Mouse (Mus musculus): ENCODE results near the gene Ccdc142.

The Ccdc142 gene

DNA sequence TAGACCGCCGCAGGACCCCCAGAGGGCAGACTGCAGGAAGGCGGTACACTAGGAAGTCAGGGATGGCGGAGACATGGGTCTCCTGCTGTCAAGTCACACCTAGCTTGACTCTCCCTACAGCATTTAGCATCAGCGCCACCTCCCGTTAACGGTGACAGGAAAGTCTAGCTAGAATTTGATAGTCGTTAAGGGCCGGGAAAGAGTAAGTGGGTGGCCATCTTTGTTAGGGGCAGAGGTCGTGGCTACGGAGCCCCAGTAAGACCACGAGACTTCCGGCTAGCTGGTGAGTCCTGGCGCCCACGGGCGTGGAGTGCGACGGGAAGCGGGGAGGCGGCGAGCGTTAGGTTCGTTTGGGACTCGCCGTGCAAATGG, at the start of gene Ccdc142, which contains the start of gene Gm42688:
Ccdc142 (plus strand) TSS at position 286 of the 372 bp plus-strand sequence.
Gm42688 (plus strand) TSS at position 302 of the 372 bp plus-strand sequence.
- peak; percentile 94 for DNase-seq (ENCODE audit: low spot score)

GRCm38 (mm10) chr6:83053136-83053960, 48.1 kb upstream of the Ccdc142 start:
- DNase-seq (ENCODE audit: low spot score) = peak; percentile 48

- DNase-seq (ENCODE audit: low spot score) = peak; percentile 98
Observed at GRCm38 (mm10) chr6:83054074-83054851, 47.1 kb upstream of the Ccdc142 start, which contains the start of gene Aup1. Aup1 (plus strand) TSS chr6:83054521.

- no peak for DNase-seq (ENCODE audit: low spot score)
Observed at GRCm38 (mm10) chr6:83054871-83055431, 46.5 kb upstream of the Ccdc142 start, which contains the start of gene Htra2. Htra2 (minus strand) TSS chr6:83055273.

- DNase-seq (ENCODE audit: low spot score) = no peak
Observed at GRCm38 (mm10) chr6:83057790-83058189, 43.6 kb upstream of the Ccdc142 start, which contains the start of gene Dqx1. Dqx1 (plus strand) TSS chr6:83057844.

- DNase-seq (ENCODE audit: low spot score) = no peak
Observed at GRCm38 (mm10) chr6:83058725-83059124, 42.7 kb upstream of the Ccdc142 start.

DNA sequence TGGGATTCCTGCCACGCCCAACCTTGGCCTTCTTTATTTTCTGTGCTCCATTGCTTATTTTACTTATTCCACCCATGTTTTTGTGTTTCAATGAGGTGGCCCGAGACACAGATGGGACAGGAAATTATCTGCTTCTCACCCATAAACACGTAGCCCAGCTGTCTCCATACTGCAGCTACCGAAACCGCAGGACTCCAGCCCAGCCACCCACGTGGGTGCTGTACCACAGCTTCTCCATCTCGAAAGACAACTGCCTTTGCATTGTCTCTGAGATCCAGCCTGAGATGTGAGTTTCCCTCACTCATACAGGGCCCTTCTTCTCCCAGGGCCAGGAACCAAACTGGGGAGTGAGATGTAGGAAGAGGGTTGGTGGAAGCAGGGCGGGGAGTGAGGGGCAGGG, 35.4 kb upstream of the Ccdc142 start:
- DNase-seq (ENCODE audit: low spot score) = no peak

- DNase-seq (ENCODE audit: low spot score) = no peak
Observed at GRCm38 (mm10) chr6:83066441-83066840, 35.0 kb upstream of the Ccdc142 start.

DNA sequence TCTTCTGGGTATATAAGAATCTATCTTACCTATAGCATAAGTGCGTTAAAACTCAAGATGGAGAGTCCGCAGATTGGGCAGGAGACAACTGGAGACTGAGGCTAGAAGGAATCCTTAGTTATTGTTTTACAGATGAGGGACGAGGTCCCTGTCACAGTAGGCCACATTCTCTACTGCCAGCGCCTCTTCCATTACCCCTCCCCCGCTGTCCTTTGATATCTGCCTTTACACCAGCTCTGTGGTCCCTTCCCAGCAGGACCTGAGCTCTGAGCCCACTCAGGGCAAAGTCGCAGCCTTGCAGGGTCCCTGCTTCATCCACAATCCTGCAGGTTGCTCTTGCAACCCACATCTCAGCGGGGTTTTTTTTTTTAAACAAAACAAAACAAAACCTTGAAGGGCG, 33.2 kb upstream of the Ccdc142 start:
- no peak for DNase-seq (ENCODE audit: low spot score)

DNA sequence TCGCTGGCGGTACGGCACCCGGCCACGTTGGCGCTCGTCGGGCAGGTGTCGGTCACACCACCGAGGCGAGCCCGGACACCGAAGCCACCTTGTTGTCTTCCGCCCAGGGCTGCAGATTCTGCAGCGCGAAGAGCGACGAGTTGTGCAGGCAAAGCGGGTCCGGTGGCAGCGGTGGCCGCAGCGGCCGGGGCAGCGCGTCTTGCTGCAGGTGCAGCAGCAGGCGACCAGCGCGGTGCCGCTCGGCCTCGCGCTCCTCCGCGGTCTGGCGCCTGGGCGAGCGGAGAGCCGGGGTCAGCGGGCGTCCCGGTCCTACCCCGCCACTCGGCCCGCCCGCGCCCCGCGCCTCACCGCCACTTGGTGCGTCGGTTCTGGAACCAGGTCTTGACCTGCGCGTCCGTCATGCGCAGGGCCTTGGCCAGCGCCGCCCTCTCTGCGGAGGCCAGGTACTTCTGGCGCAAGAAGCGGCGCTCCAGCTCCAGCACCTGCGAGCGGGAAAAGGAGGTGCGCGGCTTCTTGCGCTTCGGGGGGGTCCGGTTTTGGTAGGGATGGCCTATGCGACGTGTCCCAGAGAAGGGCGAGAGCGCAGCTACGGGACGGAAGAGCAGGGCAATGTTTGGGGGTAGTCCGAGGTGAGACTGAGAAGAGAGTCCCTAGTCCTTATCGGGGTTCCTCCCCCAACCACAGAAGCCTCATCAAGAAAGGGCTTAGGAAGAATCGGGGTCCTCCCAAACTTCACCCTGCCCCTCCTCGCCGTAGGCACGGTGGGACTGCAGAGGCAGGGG, 32.5 kb upstream of the Ccdc142 start:
- DNase-seq (ENCODE audit: low spot score) = no peak

- no peak for DNase-seq (ENCODE audit: low spot score)
Observed at GRCm38 (mm10) chr6:83069488-83070246, 31.7 kb upstream of the Ccdc142 start.

DNA sequence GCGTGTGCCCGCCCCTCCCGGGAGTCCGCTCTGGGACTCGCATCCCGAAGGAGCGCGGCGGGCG, 31.3 kb upstream of the Ccdc142 start, which contains the start of gene Tlx2:
Tlx2 (minus strand) TSS at position 47 of the 64 bp plus-strand sequence.
- DNase-seq (ENCODE audit: low spot score) = no peak

DNA sequence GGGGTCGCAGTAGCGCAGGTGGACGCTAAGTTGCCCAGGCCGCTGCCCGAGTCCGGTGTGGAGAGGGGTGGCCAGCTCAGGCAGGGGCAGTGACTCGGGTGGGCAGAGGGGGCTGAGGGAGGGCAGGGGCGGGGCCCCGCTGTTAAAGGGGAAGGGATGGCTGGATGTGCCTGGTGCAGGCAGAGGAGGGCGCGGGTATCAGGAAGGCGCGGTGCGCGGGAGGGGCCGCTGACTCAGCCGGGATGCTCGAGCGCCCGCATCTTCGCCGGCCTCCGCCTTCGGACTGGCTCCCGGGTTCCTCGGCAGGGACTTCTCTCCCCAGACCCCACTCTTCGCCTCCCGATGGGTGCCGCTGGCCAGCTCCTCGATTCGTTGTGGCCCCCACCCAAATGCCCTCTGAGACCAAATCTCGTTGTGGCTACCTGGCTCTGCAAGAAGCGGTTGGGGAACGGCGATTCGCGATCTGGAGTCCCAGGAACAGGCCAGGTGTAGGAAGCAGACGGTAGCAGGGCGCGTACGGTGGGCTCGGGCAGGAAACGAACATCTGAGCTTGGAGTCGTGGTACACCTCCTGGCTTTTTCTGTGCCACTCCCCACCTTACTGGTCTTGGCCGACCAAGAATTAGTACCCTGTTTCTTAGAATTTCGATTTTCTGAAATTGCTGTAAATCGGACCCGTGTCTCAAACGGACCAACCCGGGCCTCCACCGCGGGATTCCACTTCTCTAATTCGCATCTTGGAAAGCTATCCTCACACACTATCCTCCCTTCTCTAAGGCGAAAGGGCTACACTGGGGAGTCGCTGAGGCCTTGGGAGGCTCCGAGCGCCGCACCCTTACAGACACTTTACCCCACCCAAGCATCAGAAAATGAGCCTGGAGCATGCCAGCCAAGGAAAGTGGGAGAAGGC, 30.8 kb upstream of the Ccdc142 start:
- no peak for DNase-seq (ENCODE audit: low spot score)

GRCm38 (mm10) chr6:83071220-83071619, 30.2 kb upstream of the Ccdc142 start:
- DNase-seq (ENCODE audit: low spot score) = no peak

- no peak for DNase-seq (ENCODE audit: low spot score)
Observed at GRCm38 (mm10) chr6:83074979-83075378, 26.4 kb upstream of the Ccdc142 start.

GRCm38 (mm10) chr6:83077630-83078323, 23.6 kb upstream of the Ccdc142 start, which contains the start of gene Pcgf1:
Pcgf1 (plus strand) TSS chr6:83077869.
- DNase-seq (ENCODE audit: low spot score) = peak; percentile 43

DNA sequence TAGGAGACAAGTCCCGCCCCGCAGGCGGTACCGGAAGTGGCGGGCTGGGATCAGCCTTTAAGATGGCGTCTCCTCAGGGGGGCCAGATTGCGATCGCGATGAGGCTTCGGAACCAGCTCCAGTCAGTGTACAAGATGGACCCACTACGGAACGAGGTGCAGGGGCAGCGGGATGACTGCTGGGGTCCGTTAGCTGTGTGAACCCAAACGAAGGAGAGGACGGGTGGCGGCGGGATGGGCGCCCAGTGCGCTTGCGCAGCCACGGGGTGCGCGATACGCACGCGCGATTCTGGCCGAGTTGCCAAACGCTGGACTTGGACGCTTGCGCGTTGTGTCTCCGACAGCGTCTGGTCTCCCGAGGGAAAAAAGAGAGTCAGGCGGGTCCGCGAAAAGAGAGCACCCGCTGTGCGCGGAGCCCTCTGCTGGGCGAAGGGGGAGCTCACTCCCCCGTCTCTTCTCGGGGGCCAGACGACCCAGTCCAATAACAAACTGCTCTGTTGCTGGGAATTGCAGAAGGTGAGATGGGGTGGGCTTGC, 23.0 kb upstream of the Ccdc142 start:
- DNase-seq (ENCODE audit: low spot score) = peak; percentile 99

DNA sequence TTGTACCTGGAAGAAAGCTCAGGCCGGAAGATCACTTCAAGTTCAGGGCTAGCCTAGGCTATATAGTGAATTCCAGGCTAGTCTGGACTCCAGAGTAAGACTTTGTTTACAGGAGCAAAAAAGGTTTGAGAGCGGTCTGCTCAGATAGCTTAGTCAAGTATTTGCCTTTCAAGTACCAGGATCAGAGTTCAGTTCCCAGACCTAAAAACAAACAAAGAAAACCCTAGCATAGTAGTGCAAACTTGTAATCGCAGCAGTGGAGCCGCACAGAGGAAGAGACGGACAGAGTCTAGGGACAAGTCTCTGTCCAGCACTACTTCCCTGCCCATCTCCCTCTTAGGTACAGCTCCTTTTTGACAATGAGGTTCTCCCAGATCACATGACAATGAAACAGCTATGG, 21.2 kb upstream of the Ccdc142 start:
- DNase-seq (ENCODE audit: low spot score) = no peak

DNA sequence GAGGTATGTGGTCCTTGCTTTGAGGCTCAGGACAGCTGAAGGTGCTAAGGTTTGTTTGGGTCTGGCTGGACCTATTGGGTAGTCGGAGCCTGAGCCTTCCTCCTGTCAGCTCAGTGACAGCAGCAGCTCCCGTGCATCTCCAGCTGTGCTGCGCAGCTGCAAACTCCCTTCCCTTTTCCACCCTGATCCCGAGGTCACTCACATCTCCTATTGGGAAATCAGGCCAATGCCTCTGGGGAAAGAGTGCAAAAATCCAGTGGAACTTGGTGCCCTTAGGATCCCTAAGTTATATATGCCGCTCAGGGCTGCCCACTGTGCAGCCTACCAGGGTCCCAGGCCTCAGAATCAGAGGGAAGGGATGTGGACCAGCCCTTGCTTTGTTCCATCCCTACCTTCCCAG, 17.9 kb upstream of the Ccdc142 start:
- no peak for DNase-seq (ENCODE audit: low spot score)

DNA sequence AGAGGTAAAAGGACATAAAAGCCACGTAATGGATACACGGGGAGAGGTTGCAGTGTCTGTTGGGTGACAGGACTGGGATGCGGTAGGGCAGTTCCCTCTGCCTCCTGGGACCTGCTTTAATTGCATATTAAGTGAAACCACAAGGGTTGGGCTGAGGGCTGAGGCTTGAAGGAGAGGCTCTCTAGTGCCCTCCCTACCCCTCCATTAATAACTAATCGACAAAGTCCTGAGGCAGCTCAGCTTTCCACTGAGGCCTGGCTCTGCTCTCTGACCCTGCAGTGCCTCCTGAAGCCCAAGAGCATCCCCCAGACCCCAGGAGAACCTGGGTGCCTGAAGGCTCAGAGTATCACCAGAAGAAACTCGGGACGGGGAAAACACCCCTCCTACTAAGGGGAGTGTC, 16.9 kb upstream of the Ccdc142 start:
- DNase-seq (ENCODE audit: low spot score) = no peak
